ENCODE assay signal across 25 mouse cellular contexts in the genomic region with DNA sequence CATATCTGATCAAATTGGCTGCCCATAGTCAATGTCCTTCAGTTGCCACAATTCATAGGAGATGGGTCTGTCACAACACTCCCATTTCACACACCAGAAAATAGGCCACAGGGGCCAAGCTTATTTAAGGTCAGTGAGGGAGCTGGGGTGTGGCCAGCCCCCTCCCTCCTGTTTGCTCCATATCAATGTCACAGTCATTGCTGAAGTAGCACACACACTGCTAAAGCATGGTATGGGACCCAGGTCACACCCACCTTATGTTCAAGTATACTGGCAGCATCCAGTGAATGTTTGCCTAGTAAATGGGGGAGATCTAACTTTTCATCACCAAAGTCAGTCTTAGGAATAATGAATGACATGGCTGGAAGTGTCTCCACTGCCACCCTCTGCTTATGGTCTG. TPM values are rescaled to one million over a fixed set of nuclear protein-coding genes. Genes with fewer than 3 reads are reported as not detected.
DNase-seq lines count a peak whose midpoint lies in the region; TF ChIP-seq lines count a peak whose summit lies in the region.
"Had no signal": no experiment of that assay in that cellular context is flagged by ENCODE, and none has a peak within 500 bp of the region (broad histone marks: within the 10 kb centered on the region; RNA-seq: fewer than 3 reads in every experiment).

No protein-coding gene starts in this region.

- no peak for TF ChIP-seq CTCF in gastrocnemius, adult 2 months (IDR thresholded peaks at IDR 0.05)

- H3K27ac ChIP-seq in gastrocnemius, adult 2 months = peak overlapping the region; percentile 83
- H3K27ac ChIP-seq: embryonic facial prominence, embryonic 13.5 days; embryonic facial prominence, embryonic 15.5 days; forebrain, embryonic 10.5 days; forebrain, embryonic 12.5 days had no signal

- DNase-seq in gastrocnemius, adult 2 months = peak; percentile 65
- DNase-seq in gastrocnemius, postnatal 14 days = no peak
- peak; percentile 10 for DNase-seq in gastrocnemius, postnatal 25 days
- DNase-seq in gastrocnemius, postnatal 10 days = no peak
- DNase-seq in skeletal muscle tissue, adult 2 months (ENCODE audit: low read depth, low spot score) = peak; percentile 48
- no peak for DNase-seq in right cerebral cortex, adult 2 months (ENCODE audit: low spot score in 2 of 2)
- DNase-seq: adrenal gland, adult 2 months; adrenal gland, postnatal 10 days; adrenal gland, postnatal 25 days; cerebellum, adult 11 months; cerebellum, adult 18-20 months; cerebellum, adult 8-10 months; cerebellum, adult 9-11 months; cerebellum, postnatal 14 days; cerebellum, postnatal 36 days; embryo, embryonic 11 days had no signal

- intact Hi-C loops in gastrocnemius, adult 2 months (cut with DNase I) = no loop called here
- intact Hi-C loops in gastrocnemius, postnatal 14 days (cut with DNase I; ENCODE audit: low total_unique reads) = no loop called here

- H3K4me3 ChIP-seq in gastrocnemius, adult 2 months = no peak overlapping the region
- H3K4me3 ChIP-seq: embryonic facial prominence, embryonic 13.5 days; embryonic facial prominence, embryonic 15.5 days; erythroblast, embryonic 14.5 days; forebrain, embryonic 10.5 days; forebrain, embryonic 12.5 days had no signal

RNA-seq across cellular contexts. Expression of a gene that starts 33.6 kb away (rescaled TPM):
- total RNA-seq in gastrocnemius, adult 2 months (2021) = not detected
- total RNA-seq in gastrocnemius, postnatal 14 days (2021) = not detected
- total RNA-seq in gastrocnemius, postnatal 25 days (2021) = under 1 TPM in 1 of 2 experiments, not detected in 1; 0.27 TPM
- not detected for total RNA-seq in gastrocnemius, postnatal 10 days (2021)
- total RNA-seq: adrenal gland, postnatal 10 days; adrenal gland, postnatal 25 days; adrenal gland, postnatal 4 days; common myeloid progenitor, adult 5-6 weeks; ES-E14; MEL had no signal

RNA-seq across cellular contexts. Expression of a gene that starts 42.2 kb away (rescaled TPM):
- under 1 TPM; 0.20 to 0.77 TPM for total RNA-seq in gastrocnemius, adult 2 months (2021)
- under 1 TPM; 0.04 to 0.11 TPM for total RNA-seq in gastrocnemius, postnatal 14 days (2021)
- total RNA-seq in gastrocnemius, postnatal 25 days (2021) = under 1 TPM; 0.19 to 0.51 TPM
- total RNA-seq in gastrocnemius, postnatal 10 days (2021) = under 1 TPM; 0.09 to 0.12 TPM
- total RNA-seq: adrenal gland, postnatal 25 days; common myeloid progenitor, adult 5-6 weeks; ES-E14; MEL had no signal

RNA-seq across cellular contexts. Expression of a gene that starts 45.7 kb away (rescaled TPM):
- total RNA-seq in gastrocnemius, adult 2 months (2021) = not detected
- not detected for total RNA-seq in gastrocnemius, postnatal 14 days (2021)
- not detected for total RNA-seq in gastrocnemius, postnatal 25 days (2021)
- not detected for total RNA-seq in gastrocnemius, postnatal 10 days (2021)
- total RNA-seq: adrenal gland, adult 2 months; adrenal gland, postnatal 10 days; adrenal gland, postnatal 25 days; adrenal gland, postnatal 4 days; common myeloid progenitor, adult 5-6 weeks; ES-E14; MEL had no signal

Comparison
In these comparisons a context has a peak if more than half of its experiments do, and no peak if none do; other contexts are left out.
1. DNase-seq: peak in gastrocnemius, adult 2 months (single experiment), gastrocnemius, postnatal 25 days (single experiment) and skeletal muscle tissue, adult 2 months (single experiment); none in gastrocnemius, postnatal 14 days (single experiment), gastrocnemius, postnatal 10 days (single experiment) and right cerebral cortex, adult 2 months (0 of 2).